Mouse (Mus musculus) spleen, adult 2 months (tissue): ENCODE data around the gene Wdr27. TPM values are rescaled to one million over a fixed set of nuclear protein-coding genes. Genes with fewer than 3 reads are reported as not detected.

Experiments used
- DNase-seq, 2 experiments: peaks; one replicate each; pipeline versions ENCODE4 v3.0.0 to v3.0.0-alpha.2; 2012 to 2021; ENCODE audit warnings: low spot score in 2 of 2, low read depth in 1 of 2
- H3K27ac ChIP-seq: fragments of 200-500 bp; 2 replicates; pipeline ENCODE4 v1.5.1; 2012; ENCODE audit warnings: low read length, inconsistent platforms; ENCODE audit not compliant: insufficient read depth
- H3K27me3 ChIP-seq: fragments of 200-500 bp; 2 replicates; pipeline ENCODE4 v1.6.1; 2012; ENCODE audit warnings: mild to moderate bottlenecking, moderate library complexity, low read length, inconsistent platforms; ENCODE audit not compliant: control insufficient read depth, insufficient read depth
- H3K36me3 ChIP-seq: fragments of 200-500 bp; 2 replicates; pipeline ENCODE4 v1.6.1; 2012; ENCODE audit warnings: mild to moderate bottlenecking, low read length, inconsistent platforms; ENCODE audit not compliant: control insufficient read depth, insufficient read depth
- H3K4me1 ChIP-seq: fragments of 200-500 bp; 2 replicates; pipeline ENCODE4 v1.6.1; 2011; ENCODE audit warnings: inconsistent platforms; ENCODE audit not compliant: control insufficient read depth, insufficient read depth, insufficient read length
- H3K4me3 ChIP-seq: fragments of 200-500 bp; 2 replicates; pipeline ENCODE4 v1.5.1; 2011; ENCODE audit warnings: mild to moderate bottlenecking, inconsistent platforms; ENCODE audit not compliant: insufficient read depth, insufficient read length; ENCODE audit errors: extremely low read depth
- CTCF ChIP-seq: fragments of 200-500 bp; IDR thresholded peaks from 2 replicates; pipeline ENCODE4 v1.5.1; 2011; ENCODE audit warnings: mild to moderate bottlenecking, inconsistent platforms; ENCODE audit not compliant: insufficient read depth, insufficient read length, insufficient replicate concordance; ENCODE audit errors: extremely low read depth
- POLR2A ChIP-seq: fragments of 200-500 bp; IDR thresholded peaks from 2 replicates; pipeline ENCODE4 v1.6.1; 2011; ENCODE audit warnings: low read depth, low read length, inconsistent platforms
- WGBS: fragments of 180-500 bp; shearing (Covaris S2); methylation state at CpG from one replicate; pipeline ENCODE4 v1.1.7; 2018; 5-methylcytosine and 5-hydroxymethylcytosine counted together
- polyA plus RNA-seq: library from polyadenylated mRNA; depleted of rRNA; stranded (reverse); fragments of >200 nt; gene quantifications from 2 replicates; pipeline ENCODE4 v1.2.3, GENCODE M21; 2012

Gene Wdr27
- polyA plus RNA-seq, 1 experiment = 0.81 TPM

GRCm38 (mm10) chr17:14812631-14813030, 130.3 kb downstream of the Wdr27 start:
- DNase-seq = no peak
- H3K4me1 ChIP-seq = no peaks in the 10 kb centered on the region
- no peak for TF ChIP-seq POLR2A
- TF ChIP-seq CTCF = no peak
- no peak overlapping the region for H3K27ac ChIP-seq
- WGBS = 82% methylated on average over 6 of the region's 6 CpGs
- H3K36me3 ChIP-seq = no peaks in the 10 kb centered on the region
- H3K4me3 ChIP-seq = no peak overlapping the region
- H3K27me3 ChIP-seq = no peaks in the 10 kb centered on the region

- DNase-seq = no peak
- H3K4me1 ChIP-seq = no peaks in the 10 kb centered on the region
- TF ChIP-seq POLR2A = no peak
- no peak for TF ChIP-seq CTCF
- no peak overlapping the region for H3K4me3 ChIP-seq
- no peak overlapping the region for H3K27ac ChIP-seq
- H3K27me3 ChIP-seq = no peaks in the 10 kb centered on the region
- no peaks in the 10 kb centered on the region for H3K36me3 ChIP-seq
- 87% methylated on average over 8 of the region's 8 CpGs for WGBS
Measured at GRCm38 (mm10) chr17:14812033-14812432, 130.9 kb downstream of the Wdr27 start.

- H3K27ac ChIP-seq = no peak overlapping the region
- no peaks in the 10 kb centered on the region for H3K27me3 ChIP-seq
- DNase-seq = no peak
- H3K4me1 ChIP-seq = no peaks in the 10 kb centered on the region
- H3K4me3 ChIP-seq = no peak overlapping the region
- H3K36me3 ChIP-seq = no peaks in the 10 kb centered on the region
- no peak for TF ChIP-seq CTCF
- no peak for TF ChIP-seq POLR2A
- 89% methylated on average over 7 of the region's 7 CpGs for WGBS
Measured at GRCm38 (mm10) chr17:14806808-14807207, 136.2 kb downstream of the Wdr27 start.

GRCm38 (mm10) chr17:14799243-14799642, 143.7 kb downstream of the Wdr27 start:
- DNase-seq = no peak
- 85% methylated on average over 4 of the region's 4 CpGs for WGBS

GRCm38 (mm10) chr17:14795074-14795473, 147.9 kb downstream of the Wdr27 start:
- Histone ChIP-seq H3K36me3 (no peaks in the 10 kb centered on the region), H3K27ac (no peak overlapping the region), H3K4me3 (no peak overlapping the region), H3K4me1 (no peaks in the 10 kb centered on the region), H3K27me3 (no peaks in the 10 kb centered on the region)
- TF ChIP-seq CTCF (no peak), POLR2A (no peak)
- WGBS = 93% methylated on average over 4 of the region's 4 CpGs
- DNase-seq = no peak

More at GRCm38 (mm10) chr17:14799243-14799642, 143.7 kb downstream of the Wdr27 start:
- Histone ChIP-seq H3K4me3 (no peak overlapping the region), H3K4me1 (no peaks in the 10 kb centered on the region), H3K27ac (no peak overlapping the region), H3K27me3 (no peaks in the 10 kb centered on the region), H3K36me3 (no peaks in the 10 kb centered on the region)
- TF ChIP-seq CTCF (no peak), POLR2A (no peak)

- H3K4me1 ChIP-seq = no peaks in the 10 kb centered on the region
- TF ChIP-seq POLR2A (no peak), CTCF (no peak)
Measured at GRCm38 (mm10) chr17:14779356-14779755, 163.6 kb downstream of the Wdr27 start.

GRCm38 (mm10) chr17:14771339-14771738, 171.6 kb downstream of the Wdr27 start:
- TF ChIP-seq POLR2A (no peak), CTCF (no peak)
- no peaks in the 10 kb centered on the region for H3K4me1 ChIP-seq
- DNase-seq = no peak
- no peak overlapping the region for H3K4me3 ChIP-seq
- 85% methylated on average over 4 of the region's 4 CpGs for WGBS
- H3K27me3 ChIP-seq = no peaks in the 10 kb centered on the region
- H3K36me3 ChIP-seq = no peaks in the 10 kb centered on the region
- no peak overlapping the region for H3K27ac ChIP-seq

More at GRCm38 (mm10) chr17:14779356-14779755, 163.6 kb downstream of the Wdr27 start:
- DNase-seq = no peak
- H3K27ac ChIP-seq = no peak overlapping the region
- H3K36me3 ChIP-seq = no peaks in the 10 kb centered on the region
- WGBS = 91% methylated on average over 5 of the region's 5 CpGs
- no peaks in the 10 kb centered on the region for H3K27me3 ChIP-seq
- no peak overlapping the region for H3K4me3 ChIP-seq
